Mouse (Mus musculus) CH12.LX (cell line): Measurements from ENCODE around the gene Mt1. TPM values are rescaled to one million over a fixed set of nuclear protein-coding genes. Genes with fewer than 3 reads are reported as not detected.
A peak's percentile ranks its signal among the peaks of the same experiment; 100 is the strongest.

Experiments
- DNase-seq: peaks from one replicate; pipeline ENCODE4 v3.0.0-alpha.2; 2013; ENCODE audit errors: extremely low read depth
- H3K27ac ChIP-seq: 2 replicates; pipeline ENCODE4 v1.5.1; 2012; ENCODE audit warnings: low read depth, mild to moderate bottlenecking, control low read depth, moderate library complexity; ENCODE audit not compliant: insufficient read depth
- H3K27me3 ChIP-seq: replicated peaks from 2 replicates; pipeline ENCODE3; 2012; ENCODE audit warnings: inconsistent platforms
- H3K36me3 ChIP-seq, 2 experiments: replicated peaks in 1 of 2; 2 replicates each; pipeline versions ENCODE3 to v1.6.1; 2012; ENCODE audit warnings: inconsistent platforms in 1 of 2, low read length in 1 of 2, mild to moderate bottlenecking in 1 of 2, mixed read lengths in 1 of 2, moderate library complexity in 1 of 2; ENCODE audit not compliant: control insufficient read depth in 1 of 2, insufficient read depth in 1 of 2
- H3K4me1 ChIP-seq, 2 experiments: 2 replicates each; pipeline ENCODE4 v1.6.1; 2012; ENCODE audit warnings: inconsistent platforms in 1 of 2, moderate library complexity in 1 of 2; ENCODE audit not compliant: insufficient read depth in 2 of 2, control insufficient read depth in 1 of 2
- H3K4me2 ChIP-seq: 2 replicates; pipeline ENCODE4 v1.6.1; 2012; ENCODE audit warnings: low read depth, mild to moderate bottlenecking, control low read depth; ENCODE audit not compliant: poor library complexity, insufficient read depth, severe bottlenecking
- H3K4me3 ChIP-seq, 3 experiments: fragments of 150-350 bp in 1 of 3; sonication (generic) in 1 of 3; replicated peaks in 1 of 3; 2 replicates each; pipeline versions ENCODE3 to v1.5.1; 2011 to 2012; ENCODE audit warnings: low read depth in 2 of 3, low read length in 2 of 3, mild to moderate bottlenecking in 2 of 3, moderate library complexity in 2 of 3, control low read depth in 1 of 3, improper control_type of control experiment in 1 of 3, inconsistent platforms in 1 of 3, mixed read lengths in 1 of 3; ENCODE audit not compliant: poor library complexity in 1 of 3
- H3K79me2 ChIP-seq: replicated peaks from 2 replicates; pipeline ENCODE4 v1.6.1; 2012; ENCODE audit warnings: mild to moderate bottlenecking, moderate library complexity; ENCODE audit not compliant: control insufficient read depth, poor library complexity, insufficient read depth, severe bottlenecking; ENCODE audit errors: extremely low read depth
- H3K9ac ChIP-seq: 2 replicates; pipeline ENCODE4 v1.6.1; 2012; ENCODE audit warnings: low read depth, mild to moderate bottlenecking, control low read depth, moderate library complexity; ENCODE audit not compliant: insufficient read depth
- H3K9me3 ChIP-seq: replicated peaks from 2 replicates; pipeline ENCODE3; 2012; ENCODE audit warnings: low read length, inconsistent platforms, mixed read lengths
- BHLHE40 ChIP-seq: IDR thresholded peaks from 2 replicates; pipeline ENCODE4 v1.6.1; 2011; ENCODE audit warnings: mild to moderate bottlenecking, low read depth, low read length, improper control_type of control experiment
- CHD1 ChIP-seq: IDR thresholded peaks from 2 replicates; pipeline ENCODE4 v1.6.1; 2012; ENCODE audit warnings: low read depth, low read length, improper control_type of control experiment, inconsistent platforms
- CHD2 ChIP-seq: IDR thresholded peaks from 2 replicates; pipeline ENCODE4 v1.6.1; 2011; ENCODE audit warnings: low read length, improper control_type of control experiment
- CTCF ChIP-seq, 2 experiments: IDR thresholded peaks in 1 of 2; conservative IDR thresholded peaks in 1 of 2; 2 replicates each; pipeline ENCODE4 v1.5.1; 2011 to 2012; ENCODE audit warnings: low read depth in 2 of 2, low read length in 2 of 2, improper control_type of control experiment in 1 of 2, inconsistent platforms in 1 of 2, mild to moderate bottlenecking in 1 of 2, moderate library complexity in 1 of 2
- ELF1 ChIP-seq: IDR thresholded peaks from 2 replicates; pipeline ENCODE4 v1.6.1; 2014; ENCODE audit warnings: low read depth, mild to moderate bottlenecking, inconsistent platforms, low read length, improper control_type of control experiment
- EP300 ChIP-seq: IDR thresholded peaks from 2 replicates; pipeline ENCODE4 v1.6.1; 2011; ENCODE audit warnings: low read length, improper control_type of control experiment
- GABPA ChIP-seq: IDR thresholded peaks from 2 replicates; pipeline ENCODE4 v1.6.1; 2012; ENCODE audit warnings: low read depth, low read length, improper control_type of control experiment, inconsistent platforms; ENCODE audit not compliant: insufficient replicate concordance
- HCFC1 ChIP-seq: IDR thresholded peaks from 2 replicates; pipeline ENCODE4 v1.6.1; 2012; ENCODE audit warnings: low read depth, mild to moderate bottlenecking, inconsistent platforms, low read length, improper control_type of control experiment
- IRF4 ChIP-seq: IDR thresholded peaks from 2 replicates; pipeline ENCODE4 v1.6.1; 2014; ENCODE audit warnings: low read depth, mild to moderate bottlenecking, inconsistent platforms, low read length, improper control_type of control experiment
- JUN ChIP-seq: IDR thresholded peaks from 2 replicates; pipeline ENCODE4 v1.6.1; 2011; ENCODE audit warnings: low read depth, mild to moderate bottlenecking, low read length, improper control_type of control experiment, moderate library complexity; ENCODE audit not compliant: insufficient read depth
- JUND ChIP-seq: conservative IDR thresholded peaks from 2 replicates; pipeline ENCODE4 v1.6.1; 2011; ENCODE audit warnings: low read depth, low read length, improper control_type of control experiment
- MAX ChIP-seq: IDR thresholded peaks from 2 replicates; pipeline ENCODE4 v1.6.1; 2011; ENCODE audit warnings: low read length, improper control_type of control experiment
- MAZ ChIP-seq: IDR thresholded peaks from 2 replicates; pipeline ENCODE4 v1.6.1; 2012; ENCODE audit warnings: low read depth, mild to moderate bottlenecking, inconsistent platforms, low read length, improper control_type of control experiment, moderate library complexity
- MEF2A ChIP-seq: IDR thresholded peaks from 2 replicates; pipeline ENCODE4 v1.6.1; 2014; ENCODE audit warnings: low read depth, mild to moderate bottlenecking, inconsistent platforms, low read length, improper control_type of control experiment, borderline replicate concordance
- MXI1 ChIP-seq: IDR thresholded peaks from 2 replicates; pipeline ENCODE4 v1.6.1; 2011; ENCODE audit warnings: mild to moderate bottlenecking, low read depth, low read length, improper control_type of control experiment
- MYC ChIP-seq: IDR thresholded peaks from 2 replicates; pipeline ENCODE4 v1.6.1; 2011; ENCODE audit warnings: low read depth, mild to moderate bottlenecking, improper control_type of control experiment, low read length
- NELFE ChIP-seq: IDR thresholded peaks from 2 replicates; pipeline ENCODE4 v1.6.1; 2011; ENCODE audit warnings: low read depth, low read length, improper control_type of control experiment
- NRF1 ChIP-seq: IDR thresholded peaks from 2 replicates; pipeline ENCODE4 v1.6.1; 2014; ENCODE audit warnings: low read depth, mild to moderate bottlenecking, inconsistent platforms, low read length, improper control_type of control experiment, moderate library complexity
- POLR2A ChIP-seq: IDR thresholded peaks from 2 replicates; pipeline ENCODE4 v1.6.1; 2011; ENCODE audit warnings: low read depth, mild to moderate bottlenecking, improper control_type of control experiment, low read length
- RAD21 ChIP-seq: IDR thresholded peaks from 2 replicates; pipeline ENCODE4 v1.6.1; 2011; ENCODE audit warnings: low read depth, mild to moderate bottlenecking, low read length, improper control_type of control experiment, moderate library complexity
- SIN3A ChIP-seq: IDR thresholded peaks from 2 replicates; pipeline ENCODE4 v1.6.1; 2012; ENCODE audit warnings: low read length, improper control_type of control experiment, inconsistent platforms
- TBP ChIP-seq: conservative IDR thresholded peaks from 2 replicates; pipeline ENCODE4 v1.6.1; 2011; ENCODE audit warnings: low read depth, low read length, improper control_type of control experiment
- TCF12 ChIP-seq: IDR thresholded peaks from 2 replicates; pipeline ENCODE4 v1.6.1; 2014; ENCODE audit warnings: low read depth, mild to moderate bottlenecking, inconsistent platforms, low read length, improper control_type of control experiment
- USF1 ChIP-seq: IDR thresholded peaks from 2 replicates; pipeline ENCODE4 v1.6.1; 2014; ENCODE audit warnings: low read depth, mild to moderate bottlenecking, inconsistent platforms, low read length, improper control_type of control experiment
- USF2 ChIP-seq: conservative IDR thresholded peaks from 2 replicates; pipeline ENCODE4 v1.6.1; 2011; ENCODE audit warnings: low read depth, low read length, improper control_type of control experiment
- ZNF384 ChIP-seq: IDR thresholded peaks from 2 replicates; pipeline ENCODE4 v1.6.1; 2012; ENCODE audit warnings: low read depth, low read length, improper control_type of control experiment, inconsistent platforms
- dilution Hi-C: fragments of 300-500 bp; cut with MboI; formaldehyde crosslinking; loops from 2 replicates; pipeline ENCODE4 v1.14.3; 2020; ENCODE audit warnings: low sequenced_read_pairs; ENCODE audit not compliant: extremely low pct_unique_long_range_greater_than_20kb, extremely low pct_ligation_motif_present
- in situ Hi-C: fragments of 300-500 bp; cut with MboI; formaldehyde crosslinking; loops from 3 replicates; pipeline ENCODE4 v1.14.3; 2019; ENCODE audit warnings: low sequenced_read_pairs, low pct_ligation_motif_present, low pct_unique_long_range_greater_than_20kb, mixed read lengths
- polyA plus RNA-seq: library from polyadenylated mRNA; unstranded; fragments of >175 nt; gene quantifications from 2 replicates; pipeline ENCODE4 v1.2.1, GENCODE M21; 2012; ENCODE audit warnings: low read depth; ENCODE audit not compliant: insufficient read length
- total RNA-seq, 2 experiments: library from RNA; depleted of rRNA; stranded (reverse); fragments of 300-350 nt in 1 of 2; fragments of >200 nt in 1 of 2; gene quantifications; 2 replicates each; pipeline ENCODE4 v1.2.3; 2012 to 2014

Mt1 gene
- total and polyA plus RNA-seq, 3 experiments = 19.9 to 239 (median 62.7) TPM

- in situ Hi-C loops = no loop called here
- peaks cover 9 to 18% of the 10 kb centered on the region in 2 experiments for H3K4me1 ChIP-seq
- H3K4me2 ChIP-seq = peak within 1 kb of the TSS; percentile 64
- no peaks in the 10 kb centered on the region for H3K36me3 ChIP-seq
- peaks cover 75% of the 10 kb centered on the region for H3K27me3 ChIP-seq
- DNase-seq = peak; percentile 74
- peak; percentile 28; the same call in 1 of the 2 replicates for TF ChIP-seq USF2
- TF ChIP-seq USF1 = peak; percentile 68
- TF ChIP-seq NRF1 = peak; percentile 83
- TF ChIP-seq SIN3A = peak; percentile 66
- TF ChIP-seq RAD21 = no peak
- peak; percentile 60 for TF ChIP-seq MAX
- TF ChIP-seq ZNF384 = no peak
- TF ChIP-seq MYC = peak; percentile 82
- no peak for TF ChIP-seq JUND
- peak; percentile 30; the same call in 1 of the 2 replicates for TF ChIP-seq ELF1
- no peak for TF ChIP-seq JUN
- peak; percentile 95 for TF ChIP-seq TBP
- TF ChIP-seq POLR2A = peak; percentile 99; the same call in 1 of the 2 replicates
- no peak for TF ChIP-seq IRF4
- TF ChIP-seq TCF12 = peak; percentile 61
- no peak for TF ChIP-seq CTCF (conservative IDR thresholded peaks at IDR 0.05 in 1 of 2, IDR thresholded peaks at IDR 0.05 in 1 of 2; ENCODE audit: low read depth in 2 of 2, low read length in 2 of 2)
- 0 out of 2 replicates have a peak, but pooled peaks have one; percentile 9 for TF ChIP-seq CHD1
- no peak for TF ChIP-seq EP300
- TF ChIP-seq BHLHE40 = peak; percentile 81
- peak; percentile 78; the same call in 1 of the 2 replicates for TF ChIP-seq MAZ
- TF ChIP-seq NELFE = no peak
- TF ChIP-seq CHD2 = peak; percentile 42; the same call in 1 of the 2 replicates
- TF ChIP-seq MXI1 = peak; percentile 90
- no peak; the same call in 1 of the 2 replicates for TF ChIP-seq MEF2A
- TF ChIP-seq HCFC1 = peak; percentile 50; the same call in 1 of the 2 replicates
- no peak for TF ChIP-seq GABPA
- H3K4me3 ChIP-seq = peak within 1 kb of the TSS; percentile 33 to 83 (median 58)
- peaks cover 2% of the 10 kb centered on the region for H3K9me3 ChIP-seq
- dilution Hi-C loops = no loop called here
- no peaks in the 10 kb centered on the region; the same call in 1 of the 2 replicates for H3K79me2 ChIP-seq
- peak within 1 kb of the TSS; percentile 71 for H3K27ac ChIP-seq
- peak within 1 kb of the TSS; percentile 81 for H3K9ac ChIP-seq
These were observed 6.6 kb upstream of the Mt1 start, which contains the start of gene Mt2 for GRCm38 (mm10) chr8:94172075-94172808. Gene Mt2 (plus strand): TSS chr8:94172664.
